Mouse (Mus musculus) mouse embryonic stem cell (cell line): ENCODE data around the gene Nprl2.

ENCODE experiments used
- in situ Hi-C, 2 experiments: fragments of 300-500 bp; cut with MboI; formaldehyde crosslinking; loops; 1 replicate in 1 of 2; 3 replicates in 1 of 2; pipeline ENCODE4 v1.14.3; 2019 to 2020; ENCODE audit warnings: low sequenced_read_pairs in 2 of 2, low pct_unique_long_range_greater_than_20kb in 1 of 2, mixed read lengths in 1 of 2; ENCODE audit not compliant: unreplicated experiment in 1 of 2

Nprl2 gene

GRCm38 (mm10) chr9:107526198-107527026 is 15.6 kb upstream of the Nprl2 start:
- in situ Hi-C loops = no loop called here

GRCm38 (mm10) chr9:107533791-107534407 is 8.1 kb upstream of the Nprl2 start, which contains the start of gene Tmem115:
TSS of gene Tmem115 (plus strand) at chr9:107533945.
- in situ Hi-C loops = no loop called here

GRCm38 (mm10) chr9:107534408-107535202 is 7.4 kb upstream of the Nprl2 start:
- in situ Hi-C loops = no loop called here

GRCm38 (mm10) chr9:107538231-107538630 is 3.8 kb upstream of the Nprl2 start:
- in situ Hi-C loops = no loop called here

GRCm38 (mm10) chr9:107538711-107539110 is 3.3 kb upstream of the Nprl2 start:
- in situ Hi-C loops = no loop called here

GRCm38 (mm10) chr9:107539940-107540339 is 2.1 kb upstream of the Nprl2 start:
- in situ Hi-C loops = no loop called here

- in situ Hi-C loops = no loop called here
Observed at GRCm38 (mm10) chr9:107540420-107540819, 1.6 kb upstream of the Nprl2 start.

- in situ Hi-C loops = no loop called here
Observed at GRCm38 (mm10) chr9:107541005-107541404, 1.0 kb upstream of the Nprl2 start.

GRCm38 (mm10) chr9:107542352-107542686 is 293 bp downstream of the Nprl2 start:
- in situ Hi-C loops = no loop called here

- in situ Hi-C loops = no loop called here
Observed at GRCm38 (mm10) chr9:107542721-107543120, 695 bp downstream of the Nprl2 start.

- in situ Hi-C loops = no loop called here
Observed at GRCm38 (mm10) chr9:107543299-107543698, 1.3 kb downstream of the Nprl2 start.

- in situ Hi-C loops = no loop called here
Observed at GRCm38 (mm10) chr9:107544196-107544700, 2.2 kb downstream of the Nprl2 start.

- in situ Hi-C loops = no loop called here
Observed at GRCm38 (mm10) chr9:107544729-107545128, 2.7 kb downstream of the Nprl2 start.

- in situ Hi-C loops = no loop called here
Observed at GRCm38 (mm10) chr9:107545199-107545598, 3.2 kb downstream of the Nprl2 start.

- in situ Hi-C loops = no loop called here
Observed at GRCm38 (mm10) chr9:107545602-107546001, 3.6 kb downstream of the Nprl2 start.

GRCm38 (mm10) chr9:107547026-107547425 is 5.0 kb downstream of the Nprl2 start, which contains the start of gene Zmynd10:
TSS of gene Zmynd10 (plus strand) at chr9:107547298.
- in situ Hi-C loops = no loop called here

GRCm38 (mm10) chr9:107547957-107548356 is 5.9 kb downstream of the Nprl2 start:
- in situ Hi-C loops = no loop called here

- in situ Hi-C loops = no loop called here
Observed at GRCm38 (mm10) chr9:107548820-107549219, 6.8 kb downstream of the Nprl2 start.
